Mouse (Mus musculus) layer of hippocampus, postnatal 10 days (tissue): ENCODE data around the gene Eef1akmt2. TPM values are rescaled to one million over a fixed set of nuclear protein-coding genes. Genes with fewer than 3 reads are reported as not detected.

Experiments used
- DNase-seq, 2 experiments: peaks; one replicate each; pipeline ENCODE4 v3.0.0; 2021; ENCODE audit warnings: low spot score in 2 of 2
- long read RNA-seq: library from polyadenylated mRNA; stranded (forward); transcript quantifications from one replicate; pipeline ENCODE4 v2.0.0, GENCODE M21; 2023
- total RNA-seq, 2 experiments: library from RNA; stranded (reverse); gene quantifications; 2 replicates each; pipeline ENCODE4 v1.2.3; 2021

Eef1akmt2 gene
- total RNA-seq = 10 to 100 TPM; 37.9 to 42.1 TPM
- long read RNA-seq, transcript Eef1akmt2-201 (6 exons, 1,107 nt) = major isoform, 17 of 39 reads
- long read RNA-seq, partial matches to known transcripts = 1 of 39 reads
- long read RNA-seq, other reads (novel, unspliced or antisense) = 16 of 39 reads

DNA sequence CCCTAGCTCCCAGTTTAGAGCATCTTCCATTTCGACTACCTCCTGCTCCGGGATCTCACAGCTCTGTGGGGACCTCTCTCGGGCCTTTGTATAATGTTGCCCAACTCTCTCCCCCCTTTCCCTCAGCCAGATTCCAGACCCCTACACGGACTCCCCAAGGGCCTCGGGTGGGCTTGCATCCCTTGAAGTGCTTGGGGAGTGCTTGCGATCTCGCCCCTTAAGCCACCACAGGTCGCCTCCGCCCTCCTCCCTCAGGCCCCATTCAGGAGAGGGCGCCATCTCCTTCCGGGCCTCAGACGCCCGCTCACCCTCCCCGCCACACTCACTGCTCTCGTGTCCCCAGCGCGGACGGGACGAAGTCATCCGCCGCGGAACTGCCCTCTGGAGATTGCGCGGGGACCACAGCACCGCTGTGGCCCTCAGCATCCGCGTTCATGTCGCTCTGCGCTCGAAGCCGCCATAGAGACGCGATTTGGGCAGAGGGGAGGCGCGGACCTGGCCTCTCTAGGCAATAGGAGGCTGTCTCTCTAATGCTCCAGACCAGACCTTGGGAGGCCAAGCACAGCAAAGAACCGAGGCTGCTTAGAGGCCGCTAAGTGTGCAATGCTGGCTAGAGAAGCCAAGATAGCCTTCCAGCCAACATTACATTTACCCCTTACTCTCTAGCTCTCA, at the start of gene Eef1akmt2:
Gene Eef1akmt2 (minus strand): TSS at position 501 of the 672 bp plus-strand sequence.
- DNase-seq = peak; percentile 84 to 85

- no peak for DNase-seq
Observed at GRCm38 (mm10) chr7:132900826-132901531, 48.5 kb upstream of the Eef1akmt2 start.

- DNase-seq = no peak
Observed at GRCm38 (mm10) chr7:132898234-132898633, 45.8 kb upstream of the Eef1akmt2 start.

- DNase-seq = no peak
Observed at GRCm38 (mm10) chr7:132897258-132897657, 44.8 kb upstream of the Eef1akmt2 start.

GRCm38 (mm10) chr7:132896206-132896815, 43.8 kb upstream of the Eef1akmt2 start:
- DNase-seq = no peak

- peak in 1 of 2 experiments; percentile 25 for DNase-seq
Observed at GRCm38 (mm10) chr7:132894841-132895555, 42.5 kb upstream of the Eef1akmt2 start.

- no peak for DNase-seq
Observed at GRCm38 (mm10) chr7:132893336-132893735, 40.9 kb upstream of the Eef1akmt2 start.

GRCm38 (mm10) chr7:132892806-132893205, 40.3 kb upstream of the Eef1akmt2 start:
- no peak for DNase-seq

- DNase-seq = no peak
Observed at GRCm38 (mm10) chr7:132892311-132892661, 39.8 kb upstream of the Eef1akmt2 start.

- DNase-seq = no peak
Observed at GRCm38 (mm10) chr7:132891561-132892310, 39.3 kb upstream of the Eef1akmt2 start.

- no peak for DNase-seq
Observed at GRCm38 (mm10) chr7:132890201-132890600, 37.7 kb upstream of the Eef1akmt2 start.

- no peak for DNase-seq
Observed at GRCm38 (mm10) chr7:132889691-132890090, 37.2 kb upstream of the Eef1akmt2 start.

DNA sequence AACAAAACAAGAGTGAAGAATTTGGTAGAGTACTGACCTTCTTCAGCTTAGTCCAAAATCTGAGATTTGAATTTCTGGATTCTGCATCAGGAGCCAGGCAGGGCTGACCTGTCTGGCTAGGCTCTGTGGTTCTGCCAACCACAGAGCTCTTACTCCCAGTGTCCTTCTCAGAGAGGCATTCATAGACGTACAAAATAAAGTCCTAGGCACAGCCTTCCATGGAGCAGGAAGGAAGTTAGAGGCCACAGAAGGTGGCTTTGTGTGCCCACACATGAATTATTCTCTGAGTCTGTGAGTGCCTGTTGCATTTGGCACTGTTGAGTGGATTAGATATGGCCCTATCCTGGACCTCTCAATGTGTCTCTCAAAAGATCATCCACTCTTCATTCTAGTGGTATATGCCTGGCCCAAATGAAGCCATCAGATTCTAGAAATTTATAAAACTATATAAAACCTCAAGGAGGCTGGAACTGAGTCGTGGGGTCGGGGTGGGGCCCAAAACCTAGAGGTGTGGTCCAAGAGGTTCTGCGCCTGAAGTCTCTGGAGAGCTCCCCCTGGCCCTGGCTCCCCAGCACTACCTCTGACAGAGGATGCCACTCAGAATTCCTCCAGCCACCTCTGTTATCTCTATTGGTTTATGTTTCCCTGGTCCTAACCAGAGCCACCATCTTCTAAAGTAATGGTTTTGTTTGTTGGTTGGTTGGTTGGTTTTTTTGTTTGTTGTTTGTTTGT, 36.2 kb upstream of the Eef1akmt2 start:
- DNase-seq = no peak

DNA sequence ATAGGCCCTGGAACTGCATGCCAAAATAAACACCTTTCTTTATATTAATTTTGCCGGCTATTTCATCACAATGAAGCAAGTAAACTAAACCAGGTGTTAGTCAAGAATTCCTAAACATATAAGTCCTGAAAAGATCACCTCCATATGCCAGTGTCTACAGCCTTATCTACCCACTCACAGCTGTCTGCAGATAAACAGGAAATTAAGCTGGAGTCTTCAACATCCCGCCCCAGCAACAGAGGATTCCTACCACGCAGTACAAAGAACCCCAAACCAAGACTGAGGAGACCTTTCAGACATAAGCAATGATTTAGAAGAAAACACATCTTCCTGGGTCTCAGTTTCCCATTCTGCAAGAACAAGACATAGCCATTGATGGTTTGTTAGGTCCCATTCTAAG, 35.6 kb upstream of the Eef1akmt2 start:
- DNase-seq = no peak

GRCm38 (mm10) chr7:132887019-132887804, 34.7 kb upstream of the Eef1akmt2 start:
- no peak for DNase-seq

DNA sequence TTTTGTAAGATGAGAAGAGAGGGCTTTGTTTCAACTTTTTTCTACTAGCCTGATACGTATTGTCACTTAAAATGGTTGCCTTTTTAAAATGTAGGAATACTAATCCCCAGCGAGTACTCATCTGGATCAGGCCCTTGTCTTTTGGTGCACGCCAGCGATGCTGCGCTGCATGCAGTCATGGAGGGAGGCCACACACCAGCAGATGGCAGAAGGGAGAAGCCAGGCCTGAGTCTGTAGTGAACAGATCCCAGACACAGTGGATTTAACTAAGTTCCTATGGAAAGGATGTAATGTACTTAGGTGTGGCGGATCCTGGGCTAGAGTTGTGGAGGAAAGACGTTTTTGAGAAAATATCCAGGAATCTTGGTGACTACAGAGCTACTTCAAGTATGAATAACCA, 31.6 kb upstream of the Eef1akmt2 start:
- DNase-seq = peak in 1 of 2 experiments; percentile 43

- DNase-seq = no peak
Observed at GRCm38 (mm10) chr7:132882343-132882742, 29.9 kb upstream of the Eef1akmt2 start.

GRCm38 (mm10) chr7:132880276-132880675, 27.8 kb upstream of the Eef1akmt2 start:
- DNase-seq = no peak

- DNase-seq = no peak
Observed at GRCm38 (mm10) chr7:132875391-132876086, 23.1 kb upstream of the Eef1akmt2 start.
